Mouse (Mus musculus) left cerebral cortex, adult 2 months (tissue): ENCODE results near the gene Cyp4f15. TPM values are rescaled to one million over a fixed set of nuclear protein-coding genes. Genes with fewer than 3 reads are reported as not detected.
A peak's percentile ranks its signal among the peaks of the same experiment; 100 is the strongest.

Experiments used
- DNase-seq, 2 experiments: peaks; one replicate each; pipeline ENCODE4 v3.0.0; 2021 to 2022; ENCODE audit warnings: low spot score in 2 of 2, mixed read lengths in 1 of 2; ENCODE audit errors: extremely low spot score in 1 of 2
- H3K27ac ChIP-seq: fragments of 200-600 bp; 2 replicates; pipeline ENCODE4 v1.8.1; 2022
- H3K4me3 ChIP-seq: fragments of 200-600 bp; 2 replicates; pipeline ENCODE4 v1.8.1; 2022
- CTCF ChIP-seq: fragments of 200-600 bp; IDR thresholded peaks from 2 replicates; pipeline ENCODE4 v1.8.1; 2022; ENCODE audit warnings: antibody characterized with exemption, mild to moderate bottlenecking, moderate library complexity
- intact Hi-C: fragments of 180-260 bp; cut with DNase I; formaldehyde crosslinking; loops from one replicate; pipeline ENCODE4 v1.15.1; 2025
- long read RNA-seq, 2 experiments: library from polyadenylated mRNA; stranded (forward); transcript quantifications; one replicate each; pipeline ENCODE4 v2.0.0; 2021; ENCODE audit warnings: borderline mapping rate in 2 of 2
- total RNA-seq, 2 experiments: library from RNA; stranded (reverse); gene quantifications; 2 replicates each; pipeline ENCODE4 v1.2.3; 2021

Cyp4f15 gene
- 10 to 100 TPM; 16.4 to 20.7 TPM for total RNA-seq
- long read RNA-seq, experiment 1, transcript Cyp4f15-201 (13 exons, 2,095 nt) = major isoform, 22 of 39 reads
- long read RNA-seq, experiment 1, partial matches to known transcripts = 3 of 39 reads
- long read RNA-seq, experiment 1, other reads (novel, unspliced or antisense) = 14 of 39 reads
- long read RNA-seq, experiment 2, transcript Cyp4f15-201 (13 exons, 2,095 nt) = major isoform, 18 of 43 reads
- long read RNA-seq, experiment 2, partial matches to known transcripts = 8 of 43 reads
- long read RNA-seq, experiment 2, other reads (novel, unspliced or antisense) = 17 of 43 reads

GRCm38 (mm10) chr17:32685048-32685750 lies at the start of gene Cyp4f15:
TSS of gene Cyp4f15 (plus strand) at chr17:32685627.
- intact Hi-C loops = no loop called here

GRCm38 (mm10) chr17:32636341-32636740 lies 49.1 kb upstream of the Cyp4f15 start:
- no peak for TF ChIP-seq CTCF
- intact Hi-C loops = loop anchor here (10.0 kb wide), 2 partner anchors 228 to 258 kb away; partner anchors contain the start of gene Zfp870
- no peak overlapping the region for H3K4me3 ChIP-seq
- no peak overlapping the region for H3K27ac ChIP-seq
- no peak for DNase-seq

More at GRCm38 (mm10) chr17:32685048-32685750, at the start of gene Cyp4f15:
- no peak for TF ChIP-seq CTCF
- peak within 1 kb of the TSS; percentile 16; the same call in 1 of the 2 replicates for H3K4me3 ChIP-seq
- H3K27ac ChIP-seq = no peak within 1 kb of the TSS
- peak; percentile 35 to 60 for DNase-seq

GRCm38 (mm10) chr17:32637151-32637550 lies 48.3 kb upstream of the Cyp4f15 start:
- no peak for DNase-seq
- no peak for TF ChIP-seq CTCF
- intact Hi-C loops = loop anchor here (10.0 kb wide), 2 partner anchors 228 to 258 kb away; partner anchors contain the start of gene Zfp870
- H3K27ac ChIP-seq = no peak overlapping the region
- H3K4me3 ChIP-seq = no peak overlapping the region

GRCm38 (mm10) chr17:32646631-32647030 lies 38.8 kb upstream of the Cyp4f15 start:
- intact Hi-C loops = no loop called here
- DNase-seq = no peak
- no peak overlapping the region for H3K4me3 ChIP-seq
- TF ChIP-seq CTCF = no peak
- no peak overlapping the region for H3K27ac ChIP-seq

GRCm38 (mm10) chr17:32653860-32654259 lies 31.6 kb upstream of the Cyp4f15 start:
- intact Hi-C loops = no loop called here
- Histone ChIP-seq H3K4me3 (no peak overlapping the region), H3K27ac (no peak overlapping the region)
- DNase-seq = no peak
- TF ChIP-seq CTCF = no peak

GRCm38 (mm10) chr17:32657041-32657440 lies 28.4 kb upstream of the Cyp4f15 start:
- intact Hi-C loops = no loop called here
- H3K4me3 ChIP-seq = no peak overlapping the region
- TF ChIP-seq CTCF = no peak
- no peak overlapping the region for H3K27ac ChIP-seq
- DNase-seq = no peak

GRCm38 (mm10) chr17:32658246-32658645 lies 27.2 kb upstream of the Cyp4f15 start:
- no peak for TF ChIP-seq CTCF
- Histone ChIP-seq H3K27ac (no peak overlapping the region), H3K4me3 (no peak overlapping the region)
- no peak for DNase-seq
- intact Hi-C loops = no loop called here

GRCm38 (mm10) chr17:32658712-32659111 lies 26.7 kb upstream of the Cyp4f15 start, which contains the start of gene Cyp4f40:
TSS of gene Cyp4f40 (plus strand) at chr17:32658900.
- no peak within 1 kb of the TSS for H3K4me3 ChIP-seq
- DNase-seq = peak in 1 of 2 experiments; percentile 7
- TF ChIP-seq CTCF = no peak
- H3K27ac ChIP-seq = no peak within 1 kb of the TSS
- intact Hi-C loops = no loop called here

- intact Hi-C loops = no loop called here
- H3K4me3 ChIP-seq = no peak overlapping the region
- no peak for DNase-seq
- no peak overlapping the region for H3K27ac ChIP-seq
- no peak for TF ChIP-seq CTCF
Measured at GRCm38 (mm10) chr17:32673976-32674375, 11.5 kb upstream of the Cyp4f15 start.

GRCm38 (mm10) chr17:32676040-32676635 lies 9.3 kb upstream of the Cyp4f15 start:
- Histone ChIP-seq H3K4me3 (no peak overlapping the region), H3K27ac (no peak overlapping the region)
- no peak for DNase-seq
- intact Hi-C loops = no loop called here
- TF ChIP-seq CTCF = no peak

- no peak overlapping the region for H3K4me3 ChIP-seq
- TF ChIP-seq CTCF = peak; percentile 75
- intact Hi-C loops = loop anchor here (1.0 to 2.0 kb wide), 2 partner anchors 46 to 129 kb away; no protein-coding TSS in a partner anchor
- peak; percentile 11 to 22 for DNase-seq
- no peak overlapping the region for H3K27ac ChIP-seq
Measured at GRCm38 (mm10) chr17:32680404-32680803, 5.0 kb upstream of the Cyp4f15 start.

GRCm38 (mm10) chr17:32686722-32687121 lies 1.3 kb downstream of the Cyp4f15 start:
- intact Hi-C loops = no loop called here
- Histone ChIP-seq H3K4me3 (no peak overlapping the region), H3K27ac (no peak overlapping the region)
- DNase-seq = no peak
- TF ChIP-seq CTCF = no peak
